26 mouse cellular contexts compared by ENCODE assay signal in genomic region chr13:12929806-12930205, GRCm38 (mm10).
A peak's percentile ranks its signal among the peaks of the same experiment; 100 is the strongest.
DNase-seq lines count a peak whose midpoint lies in the region; ATAC-seq and TF ChIP-seq lines count a peak whose summit lies in the region.
"Had no signal": no experiment of that assay in that cellular context is flagged by ENCODE, and none has a peak within 500 bp of the region (broad histone marks: within the 10 kb centered on the region; RNA-seq: fewer than 3 reads in every experiment).

No protein-coding gene starts in this region.

- no peaks in the 10 kb centered on the region for H3K27me3 ChIP-seq in heart, embryonic 12.5 days (replicated peaks)
- no peaks in the 10 kb centered on the region for H3K27me3 ChIP-seq in midbrain, embryonic 14.5 days (ENCODE audit: control insufficient read depth, insufficient read depth, low read length)
- no peaks in the 10 kb centered on the region for H3K27me3 ChIP-seq in midbrain, postnatal 0 days (ENCODE audit: insufficient read depth, low read length)
- H3K27me3 ChIP-seq: embryonic facial prominence, embryonic 13.5 days; embryonic facial prominence, embryonic 15.5 days; forebrain, embryonic 12.5 days; Patski had no signal

- ATAC-seq in heart, embryonic 12.5 days (ENCODE audit: insufficient number of reproducible peaks, low FRiP score): no peak
- ATAC-seq in midbrain, embryonic 14.5 days (ENCODE audit: low FRiP score, low TSS enrichment): no peak
- no peak for ATAC-seq in midbrain, postnatal 0 days (ENCODE audit: low FRiP score)
- ATAC-seq: activated CD4-positive, CD25-positive, alpha-beta regulatory T cell, adult 4 months; forebrain, embryonic 14.5 days; forebrain, embryonic 16.5 days; Patski had no signal

- no peaks in the 10 kb centered on the region for H3K36me3 ChIP-seq in heart, embryonic 12.5 days
- no peaks in the 10 kb centered on the region for H3K36me3 ChIP-seq in midbrain, embryonic 14.5 days (ENCODE audit: control insufficient read depth, insufficient read depth, low read length)
- no peaks in the 10 kb centered on the region for H3K36me3 ChIP-seq in midbrain, postnatal 0 days (ENCODE audit: insufficient read depth, low read length)
- H3K36me3 ChIP-seq: embryonic facial prominence, embryonic 13.5 days; embryonic facial prominence, embryonic 15.5 days; forebrain, embryonic 10.5 days; forebrain, embryonic 12.5 days; G1E had no signal

- no peak overlapping the region for H3K27ac ChIP-seq in heart, embryonic 12.5 days (ENCODE audit: poor library complexity, severe bottlenecking)
- H3K27ac ChIP-seq in midbrain, embryonic 14.5 days (replicated peaks; ENCODE audit: low read depth, low read length): no peak overlapping the region
- no peak overlapping the region for H3K27ac ChIP-seq in midbrain, postnatal 0 days (ENCODE audit: low read depth, low read length)
- H3K27ac ChIP-seq: embryonic facial prominence, embryonic 13.5 days; embryonic facial prominence, embryonic 15.5 days; forebrain, embryonic 10.5 days; forebrain, embryonic 12.5 days had no signal

- no peak for TF ChIP-seq CTCF in midbrain, postnatal 0 days (IDR thresholded peaks at IDR 0.05)

- H3K9ac ChIP-seq in heart, embryonic 12.5 days: no peak overlapping the region
- H3K9ac ChIP-seq in midbrain, embryonic 14.5 days (replicated peaks; ENCODE audit: low read length): no peak overlapping the region
- H3K9ac ChIP-seq in midbrain, postnatal 0 days (replicated peaks; ENCODE audit: low read length, poor library complexity, severe bottlenecking): no peak overlapping the region
- H3K9ac ChIP-seq: embryonic facial prominence, embryonic 13.5 days; embryonic facial prominence, embryonic 15.5 days; forebrain, embryonic 12.5 days had no signal

- H3K4me1 ChIP-seq in heart, embryonic 12.5 days (replicated peaks): no peaks in the 10 kb centered on the region
- no peaks in the 10 kb centered on the region for H3K4me1 ChIP-seq in midbrain, embryonic 14.5 days (ENCODE audit: control insufficient read depth, insufficient read depth, low read length)
- no peaks in the 10 kb centered on the region for H3K4me1 ChIP-seq in midbrain, postnatal 0 days (ENCODE audit: insufficient read depth, low read length)
- H3K4me1 ChIP-seq: embryonic facial prominence, embryonic 13.5 days; embryonic facial prominence, embryonic 15.5 days; forebrain, embryonic 10.5 days; forebrain, embryonic 12.5 days had no signal

- no peak overlapping the region for H3K4me3 ChIP-seq in heart, embryonic 12.5 days
- no peak overlapping the region for H3K4me3 ChIP-seq in midbrain, embryonic 14.5 days (replicated peaks; ENCODE audit: low read depth, low read length)
- no peak overlapping the region for H3K4me3 ChIP-seq in midbrain, postnatal 0 days (ENCODE audit: low read depth, low read length)
- H3K4me3 ChIP-seq: embryonic facial prominence, embryonic 13.5 days; embryonic facial prominence, embryonic 15.5 days; erythroblast, embryonic 14.5 days; forebrain, embryonic 10.5 days; forebrain, embryonic 12.5 days had no signal

- WGBS in heart, embryonic 12.5 days: 85% methylated on average over 5 of the region's 5 CpGs
- WGBS in midbrain, embryonic 14.5 days: 89% methylated on average over 5 of the region's 5 CpGs
- 91% methylated on average over 5 of the region's 5 CpGs for WGBS in midbrain, postnatal 0 days

- peaks cover 75% of the 10 kb centered on the region for H3K9me3 ChIP-seq in heart, embryonic 12.5 days (replicated peaks)
- peaks cover 78% of the 10 kb centered on the region for H3K9me3 ChIP-seq in midbrain, embryonic 14.5 days (ENCODE audit: control insufficient read depth, low read length)
- H3K9me3 ChIP-seq in midbrain, postnatal 0 days (ENCODE audit: low read length): peaks cover 72% of the 10 kb centered on the region

- peak; percentile 80 for DNase-seq in heart, adult 11 months
- peak; percentile 5 for DNase-seq in midbrain, embryonic 14.5 days
- no peak for DNase-seq in midbrain, postnatal 0 days (ENCODE audit: low spot score)
- DNase-seq in retina, embryonic 14.5 days (ENCODE audit: low spot score): no peak
- DNase-seq: adrenal gland, adult 2 months; adrenal gland, postnatal 10 days; adrenal gland, postnatal 25 days; B cell, adult 2 months; cerebellum, adult 11 months; cerebellum, adult 18-20 months; cerebellum, adult 8-10 months; cerebellum, adult 9-11 months; cerebellum, postnatal 14 days; cerebellum, postnatal 36 days; embryo, embryonic 11 days had no signal

- H3K4me2 ChIP-seq in heart, embryonic 12.5 days: no peak overlapping the region
- H3K4me2 ChIP-seq in midbrain, embryonic 14.5 days (ENCODE audit: low read length): no peak overlapping the region
- no peak overlapping the region for H3K4me2 ChIP-seq in midbrain, postnatal 0 days (ENCODE audit: low read depth, low read length, poor library complexity, severe bottlenecking)
- H3K4me2 ChIP-seq: embryonic facial prominence, embryonic 13.5 days; embryonic facial prominence, embryonic 15.5 days; forebrain, embryonic 12.5 days had no signal

Comparison
In these comparisons a context has a peak if more than half of its experiments do, and no peak if none do; other contexts are left out.
1. DNase-seq: peak in heart, adult 11 months (single experiment) and midbrain, embryonic 14.5 days (single experiment); none in midbrain, postnatal 0 days (single experiment) and retina, embryonic 14.5 days (single experiment).